Mouse (Mus musculus): ENCODE data around the gene Frmd4a. TPM values are rescaled to one million over a fixed set of nuclear protein-coding genes. Genes with fewer than 3 reads are reported as not detected.

Frmd4a gene
- total and polyA plus RNA-seq, 2 experiments from 2014 or later, result 40.7 to 55.8 TPM

DNA sequence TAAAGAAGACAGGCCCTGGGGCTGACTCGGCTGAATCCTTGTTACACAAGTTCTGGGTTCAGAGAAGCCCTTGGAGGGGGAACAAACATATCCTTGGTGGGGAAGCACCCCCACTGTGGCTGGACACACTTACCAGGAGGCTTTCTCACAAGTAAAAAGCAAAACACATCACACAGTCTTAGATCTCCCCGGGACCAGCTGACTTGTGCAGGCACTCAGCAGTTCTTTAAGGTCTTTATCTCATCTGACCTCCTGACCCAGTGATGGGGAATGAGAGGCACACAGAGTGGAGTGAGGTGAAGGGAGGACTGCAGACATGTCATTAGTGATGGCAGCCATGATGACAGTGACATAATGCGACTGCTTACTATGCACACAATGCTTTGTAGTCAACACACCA is 170.8 kb downstream of the Frmd4a start:
- ATAC-seq (no peak), DNase-seq (ENCODE audit: low spot score) (no peak)

GRCm38 (mm10) chr2:4190345-4190744 is 172.8 kb downstream of the Frmd4a start:
- TF ChIP-seq CTCF (IDR thresholded peaks at IDR 0.05; ENCODE audit: low read depth), result no peak
- Histone ChIP-seq H3K4me1 (ENCODE audit: insufficient read depth, low read length) (peaks cover 10% of the 10 kb centered on the region; the same call in 1 of the 2 replicates), H3K27ac (no peak overlapping the region), H3K4me2 (ENCODE audit: low read depth, low read length) (no peak overlapping the region), H3K9me3 (ENCODE audit: low read length) (no peaks in the 10 kb centered on the region), H3K27me3 (ENCODE audit: insufficient read depth, low read length) (no peaks in the 10 kb centered on the region), H3K36me3 (ENCODE audit: insufficient read depth, low read length) (no peaks in the 10 kb centered on the region), H3K9ac (replicated peaks; ENCODE audit: low read length) (no peak overlapping the region), H3K4me3 (ENCODE audit: low read length) (no peak overlapping the region)
- DNase-seq (ENCODE audit: low spot score) (no peak), ATAC-seq (no peak)
- 84% methylated on average over 3 of the region's 3 CpGs for WGBS

More for the DNA sequence above, 170.8 kb downstream of the Frmd4a start:
- H3K27ac ChIP-seq, result no peak overlapping the region
- no peaks in the 10 kb centered on the region for H3K9me3 ChIP-seq (ENCODE audit: low read length)
- no peak overlapping the region for H3K4me3 ChIP-seq (ENCODE audit: low read length)
- H3K4me1 ChIP-seq (ENCODE audit: insufficient read depth, low read length), result peaks cover 7% of the 10 kb centered on the region; the same call in 1 of the 2 replicates
- H3K4me2 ChIP-seq (ENCODE audit: low read depth, low read length), result no peak overlapping the region
- no peak overlapping the region for H3K9ac ChIP-seq (replicated peaks; ENCODE audit: low read length)
- H3K36me3 ChIP-seq (ENCODE audit: insufficient read depth, low read length), result no peaks in the 10 kb centered on the region
- H3K27me3 ChIP-seq (ENCODE audit: insufficient read depth, low read length), result no peaks in the 10 kb centered on the region
- TF ChIP-seq CTCF (IDR thresholded peaks at IDR 0.05; ENCODE audit: low read depth), result no peak
- WGBS, result 25% methylated on average over 3 of the region's 3 CpGs

DNA sequence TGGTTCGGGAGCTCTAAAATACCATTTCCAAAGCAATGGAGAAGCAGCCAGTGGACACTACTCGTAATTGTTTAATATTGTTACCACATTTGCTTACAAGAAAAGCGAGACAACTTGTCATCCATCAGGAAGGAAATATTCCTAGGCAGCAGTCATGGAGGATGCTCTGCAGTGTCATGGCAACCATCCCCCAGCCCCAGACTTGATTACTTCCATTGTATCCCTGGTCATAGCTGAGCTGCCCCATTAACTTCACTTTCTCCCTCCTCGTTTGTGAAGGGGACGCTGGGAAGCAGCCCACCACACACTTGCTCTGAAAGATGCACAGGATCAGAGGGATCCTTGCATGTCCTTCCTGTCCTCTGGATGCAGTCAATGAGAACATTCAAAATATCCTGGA is 173.5 kb downstream of the Frmd4a start:
- Histone ChIP-seq H3K27me3 (ENCODE audit: insufficient read depth, low read length) (no peaks in the 10 kb centered on the region), H3K9ac (replicated peaks; ENCODE audit: low read length) (no peak overlapping the region), H3K27ac (no peak overlapping the region), H3K9me3 (ENCODE audit: low read length) (no peaks in the 10 kb centered on the region), H3K4me3 (ENCODE audit: low read length) (no peak overlapping the region), H3K4me1 (ENCODE audit: insufficient read depth, low read length) (peaks cover 10% of the 10 kb centered on the region; the same call in 1 of the 2 replicates), H3K4me2 (ENCODE audit: low read depth, low read length) (no peak overlapping the region), H3K36me3 (ENCODE audit: insufficient read depth, low read length) (no peaks in the 10 kb centered on the region)
- 24% methylated on average over 5 of the region's 5 CpGs for WGBS
- TF ChIP-seq CTCF (IDR thresholded peaks at IDR 0.05; ENCODE audit: low read depth), result no peak
- DNase-seq (ENCODE audit: low spot score), result no peak
- ATAC-seq, result 0 out of 2 replicates have a peak, but pooled peaks have one; percentile 51

DNA sequence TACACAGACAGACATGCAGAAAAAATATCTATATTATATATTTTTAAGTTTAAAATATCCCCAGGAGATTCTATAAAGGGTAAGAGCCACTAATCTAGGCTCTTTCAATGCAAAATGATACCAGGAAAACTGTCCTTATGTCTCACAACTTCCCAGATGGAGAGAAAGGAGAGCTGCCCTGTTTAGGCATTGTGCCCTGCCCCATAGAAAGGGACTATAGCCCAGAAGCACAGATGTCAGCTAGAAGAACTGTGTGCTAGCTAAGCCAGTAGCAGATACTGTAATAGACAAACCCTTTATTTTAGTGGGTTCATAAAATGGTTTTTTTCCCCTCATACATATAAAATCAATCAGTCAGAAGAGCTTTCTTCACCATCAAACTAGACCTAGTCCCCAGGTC is 175.7 kb downstream of the Frmd4a start:
- H3K4me2 ChIP-seq (ENCODE audit: low read depth, low read length), result no peak overlapping the region
- H3K4me1 ChIP-seq (ENCODE audit: insufficient read depth, low read length), result 0 out of 2 replicates have a peak, but pooled peaks cover 5% of the 10 kb centered on the region
- no peak for TF ChIP-seq CTCF (IDR thresholded peaks at IDR 0.05; ENCODE audit: low read depth)
- H3K27ac ChIP-seq, result no peak overlapping the region
- ATAC-seq, result no peak
- H3K9me3 ChIP-seq (ENCODE audit: low read length), result no peaks in the 10 kb centered on the region
- DNase-seq (ENCODE audit: low spot score), result no peak
- no peak overlapping the region for H3K9ac ChIP-seq (replicated peaks; ENCODE audit: low read length)
- no peak overlapping the region for H3K4me3 ChIP-seq (ENCODE audit: low read length)
- H3K36me3 ChIP-seq (ENCODE audit: insufficient read depth, low read length), result no peaks in the 10 kb centered on the region
- H3K27me3 ChIP-seq (ENCODE audit: insufficient read depth, low read length), result no peaks in the 10 kb centered on the region

DNA sequence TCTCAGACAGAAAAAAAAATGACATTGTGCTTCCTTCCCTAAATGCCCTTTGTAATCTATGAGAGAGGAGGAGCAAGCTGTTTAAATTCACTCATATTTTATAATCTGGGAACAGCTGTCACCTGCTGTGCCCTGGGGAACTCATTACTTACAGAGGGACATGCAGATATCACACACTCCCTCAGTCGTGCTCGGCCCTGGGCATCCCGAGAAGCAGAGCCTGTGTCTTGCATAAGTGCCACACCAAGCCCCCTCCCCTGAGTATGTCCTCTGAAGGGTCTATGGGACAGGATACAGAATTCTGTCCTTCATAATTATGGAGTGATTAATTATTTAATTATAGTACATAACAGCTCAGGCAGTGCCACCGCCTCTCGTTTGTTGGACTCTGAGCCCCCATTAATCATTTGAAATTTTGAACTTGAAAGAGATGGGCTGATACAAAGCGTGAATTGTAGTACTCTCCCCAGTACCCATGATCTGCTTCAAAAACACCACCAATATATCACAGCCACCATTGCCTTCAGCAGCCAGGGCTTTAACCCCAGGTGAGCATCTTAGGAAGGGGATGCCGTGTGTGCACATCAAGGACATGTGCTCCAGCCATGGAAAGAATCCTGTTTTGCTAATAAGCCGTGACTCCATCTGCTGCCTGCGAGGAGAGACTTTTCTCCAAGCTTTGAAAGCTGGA is 177.0 kb downstream of the Frmd4a start:
- H3K9ac ChIP-seq (replicated peaks; ENCODE audit: low read length), result no peak overlapping the region
- H3K4me2 ChIP-seq (ENCODE audit: low read depth, low read length), result no peak overlapping the region
- no peaks in the 10 kb centered on the region for H3K9me3 ChIP-seq (ENCODE audit: low read length)
- 42% methylated on average over 9 of the region's 9 CpGs for WGBS
- H3K4me3 ChIP-seq (ENCODE audit: low read length), result no peak overlapping the region
- H3K27ac ChIP-seq, result no peak overlapping the region; the same call in 1 of the 2 replicates
- H3K4me1 ChIP-seq (ENCODE audit: insufficient read depth, low read length), result 0 out of 2 replicates have a peak, but pooled peaks cover 3% of the 10 kb centered on the region
- ATAC-seq, result 0 out of 2 replicates have a peak, but pooled peaks have one; percentile 24
- no peak for DNase-seq (ENCODE audit: low spot score)
- no peaks in the 10 kb centered on the region for H3K36me3 ChIP-seq (ENCODE audit: insufficient read depth, low read length)
- H3K27me3 ChIP-seq (ENCODE audit: insufficient read depth, low read length), result no peaks in the 10 kb centered on the region
- no peak for TF ChIP-seq CTCF (IDR thresholded peaks at IDR 0.05; ENCODE audit: low read depth)

GRCm38 (mm10) chr2:4196041-4196440 is 178.5 kb downstream of the Frmd4a start:
- ATAC-seq, result peak; percentile 59; the same call in 1 of the 2 replicates
- no peaks in the 10 kb centered on the region for H3K27me3 ChIP-seq (ENCODE audit: insufficient read depth, low read length)
- DNase-seq (ENCODE audit: low spot score), result peak; percentile 66

GRCm38 (mm10) chr2:4209234-4209633 is 191.7 kb downstream of the Frmd4a start:
- ATAC-seq, result peak; percentile 76; the same call in 1 of the 2 replicates
- peaks cover 4% of the 10 kb centered on the region; the same call in 1 of the 2 replicates for H3K4me1 ChIP-seq (ENCODE audit: insufficient read depth, low read length)

More at GRCm38 (mm10) chr2:4196041-4196440, 178.5 kb downstream of the Frmd4a start:
- 47% methylated on average over 4 of the region's 4 CpGs for WGBS
- Histone ChIP-seq H3K4me3 (ENCODE audit: low read length) (no peak overlapping the region), H3K27ac (no peak overlapping the region), H3K4me1 (ENCODE audit: insufficient read depth, low read length) (0 out of 2 replicates have a peak, but pooled peaks cover 3% of the 10 kb centered on the region), H3K9ac (replicated peaks; ENCODE audit: low read length) (no peak overlapping the region), H3K4me2 (ENCODE audit: low read depth, low read length) (no peak overlapping the region), H3K9me3 (ENCODE audit: low read length) (no peaks in the 10 kb centered on the region), H3K36me3 (ENCODE audit: insufficient read depth, low read length) (no peaks in the 10 kb centered on the region)
- TF ChIP-seq CTCF (IDR thresholded peaks at IDR 0.05; ENCODE audit: low read depth), result no peak

More at GRCm38 (mm10) chr2:4209234-4209633, 191.7 kb downstream of the Frmd4a start:
- TF ChIP-seq CTCF (IDR thresholded peaks at IDR 0.05; ENCODE audit: low read depth), result no peak
- Histone ChIP-seq H3K27me3 (ENCODE audit: insufficient read depth, low read length) (no peaks in the 10 kb centered on the region), H3K27ac (peak overlapping the region; percentile 51; the same call in 1 of the 2 replicates), H3K36me3 (ENCODE audit: insufficient read depth, low read length) (no peaks in the 10 kb centered on the region), H3K9ac (replicated peaks; ENCODE audit: low read length) (no peak overlapping the region), H3K9me3 (ENCODE audit: low read length) (no peaks in the 10 kb centered on the region), H3K4me3 (ENCODE audit: low read length) (no peak overlapping the region), H3K4me2 (ENCODE audit: low read depth, low read length) (0 out of 2 replicates have a peak overlapping the region, but pooled peaks have one; percentile 5)
- DNase-seq (ENCODE audit: low spot score), result peak; percentile 72
- 48% methylated on average over 7 of the region's 7 CpGs for WGBS

Measured in hindbrain, postnatal 0 days (tissue).